Mouse (Mus musculus) lung, postnatal 0 days (tissue): Measurements from ENCODE around the gene Gtf3a. TPM values are rescaled to one million over a fixed set of nuclear protein-coding genes. Genes with fewer than 3 reads are reported as not detected.

Source experiments
- ATAC-seq: fragments of 200-750 bp; cut with Nextera tagmentation; 2 replicates; pipeline ENCODE4 v1.8.0; 2017; ENCODE audit warnings: moderate library complexity
- DNase-seq: peaks from one replicate; pipeline ENCODE4 v3.0.0-alpha.2; 2016; ENCODE audit warnings: low spot score
- H3K27ac ChIP-seq: fragments of 300-500 bp; sonication (generic); 2 replicates; pipeline ENCODE4 v1.5.1; 2014; ENCODE audit warnings: antibody characterized with exemption, mild to moderate bottlenecking, low read length, mixed read lengths
- H3K27me3 ChIP-seq: fragments of 300-500 bp; sonication (generic); replicated peaks from 2 replicates; pipeline ENCODE4 v1.6.1; 2014; ENCODE audit warnings: low read length, mixed read lengths; ENCODE audit not compliant: insufficient read depth
- H3K36me3 ChIP-seq: fragments of 300-500 bp; sonication (generic); 2 replicates; pipeline ENCODE4 v1.6.1; 2014; ENCODE audit warnings: low read length, mixed read lengths; ENCODE audit not compliant: insufficient read depth
- H3K4me1 ChIP-seq: fragments of 300-500 bp; sonication (generic); 2 replicates; pipeline ENCODE4 v1.6.1; 2014; ENCODE audit warnings: antibody characterized with exemption, low read depth, low read length, mixed read lengths; ENCODE audit not compliant: insufficient read depth
- H3K4me2 ChIP-seq: fragments of 300-500 bp; sonication (generic); replicated peaks from 2 replicates; pipeline ENCODE4 v1.6.1; 2014; ENCODE audit warnings: low read depth, mild to moderate bottlenecking, low read length, moderate library complexity, mixed read lengths
- H3K4me3 ChIP-seq: fragments of 300-500 bp; sonication (generic); 2 replicates; pipeline ENCODE4 v1.5.1; 2014; ENCODE audit warnings: low read depth, low read length
- H3K9ac ChIP-seq: fragments of 300-500 bp; sonication (generic); replicated peaks from 2 replicates; pipeline ENCODE4 v1.6.1; 2014; ENCODE audit warnings: low read depth, mild to moderate bottlenecking
- H3K9me3 ChIP-seq: fragments of 300-500 bp; sonication (generic); 2 replicates; pipeline ENCODE4 v1.6.1; 2016; ENCODE audit warnings: low read length, mixed read lengths
- CTCF ChIP-seq: IDR thresholded peaks from 2 replicates; pipeline ENCODE4 v1.5.1; 2016; ENCODE audit warnings: antibody characterized with exemption, mild to moderate bottlenecking
- EP300 ChIP-seq: IDR thresholded peaks from 2 replicates; pipeline ENCODE4 v1.6.1; 2016; ENCODE audit warnings: antibody characterized with exemption, mild to moderate bottlenecking, control low read depth
- WGBS: fragments of 180-500 bp; shearing (Covaris S2); extraction: QIAGEN DNeasy Blood & Tissue Kit; methylation state at CpG from one replicate; pipeline ENCODE4 v1.1.7; 2014; 5-methylcytosine and 5-hydroxymethylcytosine counted together
- polyA plus RNA-seq: library from polyadenylated mRNA; unstranded; fragments of >200 nt; fragmentation: Nextera tagmentation; extraction: Ambion mirVana; gene quantifications from 2 replicates; pipeline ENCODE4 v1.2.1, GENCODE M21; 2015

Gtf3a gene
- polyA plus RNA-seq = 60.3 and 63.8 TPM in 2 replicates

- Histone ChIP-seq H3K36me3 (peaks cover 19% of the 10 kb centered on the region; the same call in 1 of the 2 replicates), H3K27ac (peak within 1 kb of the TSS; percentile 76), H3K9me3 (no peaks in the 10 kb centered on the region), H3K27me3 (no peaks in the 10 kb centered on the region), H3K4me3 (peak within 1 kb of the TSS; percentile 61), H3K4me1 (no peaks in the 10 kb centered on the region), H3K4me2 (peak within 1 kb of the TSS; percentile 88), H3K9ac (peak within 1 kb of the TSS; percentile 64)
- TF ChIP-seq EP300 (no peak), CTCF (peak; percentile 10; the same call in 1 of the 2 replicates)
- DNase-seq (peak; percentile 96), ATAC-seq (peak; percentile 95)
- under 1% methylated on average over 50 of the region's 62 CpGs for WGBS
Measured at GRCm38 (mm10) chr5:146948508-146949088, at the start of gene Gtf3a. Gtf3a (plus strand) TSS chr5:146948657.

GRCm38 (mm10) chr5:146900331-146900730 lies 48.1 kb upstream of the Gtf3a start:
- Histone ChIP-seq H3K9me3 (no peaks in the 10 kb centered on the region), H3K36me3 (no peaks in the 10 kb centered on the region), H3K4me3 (no peak overlapping the region), H3K9ac (no peak overlapping the region), H3K27ac (no peak overlapping the region), H3K27me3 (no peaks in the 10 kb centered on the region), H3K4me2 (no peak overlapping the region), H3K4me1 (no peaks in the 10 kb centered on the region)
- ATAC-seq (no peak; the same call in 1 of the 2 replicates), DNase-seq (no peak)
- WGBS = 38% methylated on average over 7 of the region's 7 CpGs
- TF ChIP-seq EP300 (no peak), CTCF (no peak)

GRCm38 (mm10) chr5:146901501-146901900 lies 47.0 kb upstream of the Gtf3a start:
- WGBS = 89% methylated on average over 2 of the region's 2 CpGs
- H3K9me3 ChIP-seq = no peaks in the 10 kb centered on the region
- H3K9ac ChIP-seq = no peak overlapping the region
- ATAC-seq (no peak), DNase-seq (no peak)
- H3K27me3 ChIP-seq = no peaks in the 10 kb centered on the region
- H3K4me1 ChIP-seq = no peaks in the 10 kb centered on the region
- H3K36me3 ChIP-seq = no peaks in the 10 kb centered on the region
- no peak overlapping the region for H3K4me3 ChIP-seq
- no peak overlapping the region for H3K4me2 ChIP-seq
- TF ChIP-seq CTCF (no peak), EP300 (no peak)
- no peak overlapping the region for H3K27ac ChIP-seq

GRCm38 (mm10) chr5:146904404-146904803 lies 44.1 kb upstream of the Gtf3a start:
- TF ChIP-seq CTCF (peak; percentile 94), EP300 (no peak)
- DNase-seq (peak; percentile 85), ATAC-seq (peak; percentile 68)
- H3K4me3 ChIP-seq = no peak overlapping the region
- WGBS = 17% methylated on average over 8 of the region's 8 CpGs
- H3K4me2 ChIP-seq = no peak overlapping the region
- H3K27ac ChIP-seq = no peak overlapping the region
- H3K27me3 ChIP-seq = no peaks in the 10 kb centered on the region
- H3K9me3 ChIP-seq = no peaks in the 10 kb centered on the region
- H3K9ac ChIP-seq = no peak overlapping the region
- H3K36me3 ChIP-seq = no peaks in the 10 kb centered on the region
- no peaks in the 10 kb centered on the region for H3K4me1 ChIP-seq

GRCm38 (mm10) chr5:146905486-146906172 lies 42.8 kb upstream of the Gtf3a start:
- H3K36me3 ChIP-seq = no peaks in the 10 kb centered on the region
- H3K27ac ChIP-seq = no peak overlapping the region
- DNase-seq = peak; percentile 74
- H3K4me2 ChIP-seq = no peak overlapping the region
- no peaks in the 10 kb centered on the region for H3K9me3 ChIP-seq
- WGBS = 22% methylated on average over 14 of the region's 14 CpGs
- H3K4me3 ChIP-seq = no peak overlapping the region
- TF ChIP-seq EP300 (no peak), CTCF (peak; percentile 94)
- no peaks in the 10 kb centered on the region for H3K4me1 ChIP-seq
- no peak overlapping the region for H3K9ac ChIP-seq
- no peak for ATAC-seq
- H3K27me3 ChIP-seq = no peaks in the 10 kb centered on the region

GRCm38 (mm10) chr5:146907533-146907932 lies 40.9 kb upstream of the Gtf3a start:
- 29% methylated on average over 5 of the region's 5 CpGs for WGBS
- DNase-seq = peak; percentile 30

More at GRCm38 (mm10) chr5:146907533-146907932, 40.9 kb upstream of the Gtf3a start:
- Histone ChIP-seq H3K9me3 (no peaks in the 10 kb centered on the region), H3K9ac (no peak overlapping the region), H3K27ac (no peak overlapping the region), H3K27me3 (no peaks in the 10 kb centered on the region), H3K36me3 (no peaks in the 10 kb centered on the region), H3K4me1 (no peaks in the 10 kb centered on the region), H3K4me2 (no peak overlapping the region), H3K4me3 (no peak overlapping the region)
- no peak for TF ChIP-seq EP300
- TF ChIP-seq CTCF = no peak
- ATAC-seq = 0 out of 2 replicates have a peak, but pooled peaks have one; percentile 12
